In genomic region chr3:107087410-107087809, GRCm38 (mm10) we compare ENCODE assay signal across 28 mouse cellular contexts. TPM values are rescaled to one million over a fixed set of nuclear protein-coding genes. Genes with fewer than 3 reads are reported as not detected.
DNase-seq lines count a peak whose midpoint lies in the region; ATAC-seq and TF ChIP-seq lines count a peak whose summit lies in the region.
"Had no signal": no experiment of that assay in that cellular context is flagged by ENCODE, and none has a peak within 500 bp of the region (broad histone marks: within the 10 kb centered on the region; RNA-seq: fewer than 3 reads in every experiment).

No protein-coding gene starts in this region.

- H3K9ac ChIP-seq in liver, adult 2 months (ENCODE audit: low read depth, low read length), result no peak overlapping the region
- H3K9ac ChIP-seq: embryonic facial prominence, embryonic 12.5 days; embryonic facial prominence, embryonic 15.5 days; forebrain, postnatal 0 days; heart, embryonic 12.5 days; heart, embryonic 15.5 days; hindbrain, embryonic 13.5 days had no signal

- H3K4me1 ChIP-seq in liver, adult 2 months (ENCODE audit: control insufficient read depth, insufficient read depth, low read length), result no peaks in the 10 kb centered on the region
- H3K4me1 ChIP-seq: embryonic facial prominence, embryonic 12.5 days; embryonic facial prominence, embryonic 15.5 days; heart, embryonic 12.5 days; heart, embryonic 15.5 days; hindbrain, embryonic 10.5 days; hindbrain, embryonic 13.5 days had no signal

- H3K27me3 ChIP-seq in liver, adult 2 months (ENCODE audit: control insufficient read depth, insufficient read depth, low read length), result no peaks in the 10 kb centered on the region
- H3K27me3 ChIP-seq: embryonic facial prominence, embryonic 12.5 days; embryonic facial prominence, embryonic 15.5 days; heart, embryonic 15.5 days; hindbrain, embryonic 13.5 days had no signal

- no peak for TF ChIP-seq CTCF in liver, adult 2 months (IDR thresholded peaks at IDR 0.05; ENCODE audit: low read depth, low read length)

- no peaks in the 10 kb centered on the region for H3K79me2 ChIP-seq in liver, adult 2 months (ENCODE audit: control insufficient read depth, insufficient read depth, low read length)

- ATAC-seq in common myeloid progenitor, adult 5-6 weeks (replicated peaks; ENCODE audit: low read depth, poor library complexity, severe bottlenecking), result peak; percentile 50
- peak; percentile 59 for ATAC-seq in megakaryocyte progenitor cell, adult 5-6 weeks (replicated peaks; ENCODE audit: poor library complexity)
- ATAC-seq: CD4-positive, CD25-positive, alpha-beta regulatory T cell, adult 4 months; forebrain, embryonic 14.5 days; forebrain, postnatal 0 days; hindbrain, embryonic 16.5 days had no signal

- DNase-seq in liver, adult 2 months (ENCODE audit: extremely low read depth, low read depth, low spot score), result peak; percentile 30
- DNase-seq in liver, result no peak
- no peak for DNase-seq in left cerebral cortex, adult 9 months (ENCODE audit: low spot score in 2 of 2)
- DNase-seq in adrenal gland, adult (ENCODE audit: inconsistent age in 2 of 2, low spot score in 1 of 2), result no peak
- DNase-seq: adrenal gland, adult 8-10 months; adrenal gland, postnatal 25 days; cerebellum, adult 18-20 months; cerebellum, adult 9-10 months; cerebellum, postnatal 14 days; forebrain, postnatal 0 days; gastrocnemius, adult 2 months; gastrocnemius, postnatal 14 days; heart, adult 18-20 months; heart, postnatal 10 days; heart, postnatal 36 days had no signal

- TF ChIP-seq POLR2A in liver, adult 2 months (IDR thresholded peaks at IDR 0.05; ENCODE audit: extremely low read depth, insufficient read depth, low read length), result no peak

- 85% methylated on average over 4 of the region's 4 CpGs for WGBS in liver, adult 2 months

- H3K27ac ChIP-seq in liver, adult 2 months (replicated peaks; ENCODE audit: insufficient read depth, low read depth, low read length), result no peak overlapping the region
- H3K27ac ChIP-seq: embryonic facial prominence, embryonic 12.5 days; embryonic facial prominence, embryonic 15.5 days; gastrocnemius, adult 2 months; heart, embryonic 15.5 days; hindbrain, embryonic 10.5 days; hindbrain, embryonic 13.5 days had no signal

- H3K36me3 ChIP-seq in liver, adult 2 months (ENCODE audit: control insufficient read depth, insufficient read depth, low read length), result no peaks in the 10 kb centered on the region
- H3K36me3 ChIP-seq: embryonic facial prominence, embryonic 12.5 days; embryonic facial prominence, embryonic 15.5 days; heart, embryonic 12.5 days; heart, embryonic 15.5 days; hindbrain, embryonic 10.5 days; hindbrain, embryonic 13.5 days had no signal

- no peak overlapping the region for H3K4me3 ChIP-seq in liver, adult 2 months (ENCODE audit: insufficient read depth, low read depth, low read length)
- H3K4me3 ChIP-seq: embryonic facial prominence, embryonic 12.5 days; embryonic facial prominence, embryonic 15.5 days; gastrocnemius, adult 2 months; heart, embryonic 12.5 days; heart, embryonic 15.5 days; hindbrain, embryonic 10.5 days; hindbrain, embryonic 13.5 days had no signal

RNA-seq across cellular contexts. Expression of gene Kcna2, which starts 13.5 kb away (rescaled TPM):
- 1.2 and 1.3 TPM in 2 replicates for total RNA-seq in liver, adult 2 months (2014; rRNA removed)
- 0.29 and 0.54 TPM in 2 replicates for polyA plus RNA-seq in liver, adult 2 months (2012; rRNA removed)
- not detected in 2 replicates for total RNA-seq in common myeloid progenitor, adult 5-6 weeks (2017)
- not detected in 2 replicates for total RNA-seq in megakaryocyte progenitor cell, adult 5-6 weeks (2015)
- not detected in 2 replicates for total RNA-seq in megakaryocyte progenitor cell, adult 5-6 weeks (2017)
- total RNA-seq: MEL had no signal
- polyA plus RNA-seq: C2C12 had no signal

RNA-seq across cellular contexts. Expression of gene Kcna3, which starts 51.4 kb away (rescaled TPM):
- total RNA-seq in liver, adult 2 months (2014; rRNA removed), result 0.09 and 0.13 TPM in 2 replicates
- polyA plus RNA-seq in liver, adult 2 months (2012; rRNA removed), result 0.21 and 0.33 TPM in 2 replicates
- 15.5 and 20.9 TPM in 2 replicates for total RNA-seq in common myeloid progenitor, adult 5-6 weeks (2017)
- 11.6 and 11.9 TPM in 2 replicates for total RNA-seq in megakaryocyte progenitor cell, adult 5-6 weeks (2015)
- total RNA-seq in megakaryocyte progenitor cell, adult 5-6 weeks (2017), result 2.3 and 5.4 TPM in 2 replicates
- total RNA-seq: gastrocnemius, adult 2 months; MEL had no signal
